Mouse (Mus musculus) E14TG2a.4 (cell line): ENCODE data around the gene Rock2.

Source experiments
- CTCF ChIP-seq: conservative IDR thresholded peaks from 2 replicates; pipeline ENCODE4 v1.5.1; 2014; ENCODE audit warnings: low read length
- NANOG ChIP-seq: IDR thresholded peaks from 2 replicates; pipeline ENCODE4 v1.6.1; 2014; ENCODE audit warnings: borderline replicate concordance, low read length, mixed read lengths

- TF ChIP-seq CTCF (no peak), NANOG (no peak)
Observed at GRCm38 (mm10) chr12:17034671-17035070, 140.0 kb downstream of the Rock2 start.
